Mouse (Mus musculus) hindbrain, embryonic 10.5 days (tissue): ENCODE results near the gene Csnk1e. TPM values are rescaled to one million over a fixed set of nuclear protein-coding genes. Genes with fewer than 3 reads are reported as not detected.

ENCODE experiments used
- DNase-seq: peaks from one replicate; pipeline ENCODE4 v3.0.0-alpha.2; 2017; ENCODE audit warnings: low spot score
- H3K27ac ChIP-seq: fragments of 300-500 bp; sonication (generic); 2 replicates; pipeline ENCODE4 v1.5.1; 2016; ENCODE audit warnings: mild to moderate bottlenecking, moderate library complexity
- H3K27me3 ChIP-seq: fragments of 300-500 bp; sonication (generic); 2 replicates; pipeline ENCODE4 v1.6.1; 2016; ENCODE audit warnings: mild to moderate bottlenecking; ENCODE audit not compliant: poor library complexity, insufficient read depth, severe bottlenecking
- H3K36me3 ChIP-seq: fragments of 300-500 bp; sonication (generic); 2 replicates; pipeline ENCODE4 v1.6.1; 2016; ENCODE audit warnings: mild to moderate bottlenecking, moderate library complexity
- H3K4me1 ChIP-seq: fragments of 300-500 bp; sonication (generic); replicated peaks from 2 replicates; pipeline ENCODE4 v1.6.1; 2016; ENCODE audit warnings: mild to moderate bottlenecking
- H3K4me3 ChIP-seq: fragments of 300-500 bp; sonication (generic); 2 replicates; pipeline ENCODE4 v1.5.1; 2016; ENCODE audit warnings: mild to moderate bottlenecking, moderate library complexity
- H3K9me3 ChIP-seq: fragments of 300-500 bp; sonication (generic); 2 replicates; pipeline ENCODE4 v1.6.1; 2016; ENCODE audit warnings: mild to moderate bottlenecking, moderate library complexity
- WGBS: fragments of 180-500 bp; shearing (Covaris S2); methylation state at CpG from one replicate; pipeline ENCODE4 v1.1.7; 2016; 5-methylcytosine and 5-hydroxymethylcytosine counted together
- polyA plus RNA-seq: library from polyadenylated mRNA; unstranded; fragments of >200 nt; fragmentation: Nextera tagmentation; extraction: Ambion mirVana; gene quantifications from 2 replicates; pipeline ENCODE4 v1.2.1, GENCODE M21; 2016

Csnk1e gene
- 148 and 190 TPM in 2 replicates for polyA plus RNA-seq

- H3K9me3 ChIP-seq: no peaks in the 10 kb centered on the region; the same call in 1 of the 2 replicates
- H3K4me3 ChIP-seq: peak within 1 kb of the TSS; percentile 53
- H3K27me3 ChIP-seq: peaks cover 28% of the 10 kb centered on the region
- no peaks in the 10 kb centered on the region for H3K36me3 ChIP-seq
- H3K27ac ChIP-seq: peak within 1 kb of the TSS; percentile 75
- peaks cover 20% of the 10 kb centered on the region for H3K4me1 ChIP-seq
- WGBS: 1% methylated on average over 24 of the region's 24 CpGs
- peak; percentile 69 for DNase-seq
These were observed at the start of gene Csnk1e for GRCm38 (mm10) chr15:79455106-79455810. Csnk1e (minus strand) TSS chr15:79455566.

GRCm38 (mm10) chr15:79504707-79505452, 49.5 kb upstream of the Csnk1e start, which contains the start of gene Kcnj4:
Kcnj4 (minus strand) TSS chr15:79505241.
- peaks cover 38% of the 10 kb centered on the region for H3K4me1 ChIP-seq
- H3K27me3 ChIP-seq: peaks cover 100% of the 10 kb centered on the region
- WGBS: under 1% methylated on average over 60 of the region's 60 CpGs
- H3K4me3 ChIP-seq: peak within 1 kb of the TSS; percentile 72
- peak within 1 kb of the TSS; percentile 76 for H3K27ac ChIP-seq
- no peaks in the 10 kb centered on the region for H3K9me3 ChIP-seq
- no peaks in the 10 kb centered on the region for H3K36me3 ChIP-seq
- DNase-seq: peak; percentile 48

GRCm38 (mm10) chr15:79503438-79503837, 48.1 kb upstream of the Csnk1e start:
- no peak overlapping the region for H3K27ac ChIP-seq
- H3K4me1 ChIP-seq: peaks cover 43% of the 10 kb centered on the region
- peaks cover 100% of the 10 kb centered on the region for H3K27me3 ChIP-seq
- DNase-seq: no peak
- H3K36me3 ChIP-seq: no peaks in the 10 kb centered on the region
- 75% methylated on average over 5 of the region's 5 CpGs for WGBS
- no peak overlapping the region for H3K4me3 ChIP-seq
- no peaks in the 10 kb centered on the region for H3K9me3 ChIP-seq

- DNase-seq: no peak
- H3K27me3 ChIP-seq: peaks cover 100% of the 10 kb centered on the region
- no peak overlapping the region for H3K4me3 ChIP-seq
- peaks cover 43% of the 10 kb centered on the region for H3K4me1 ChIP-seq
- no peaks in the 10 kb centered on the region for H3K9me3 ChIP-seq
- WGBS: 19% methylated on average over 18 of the region's 18 CpGs
- no peak overlapping the region for H3K27ac ChIP-seq
- no peaks in the 10 kb centered on the region for H3K36me3 ChIP-seq
These were observed 47.5 kb upstream of the Csnk1e start for GRCm38 (mm10) chr15:79502891-79503341.

- H3K27ac ChIP-seq: no peak overlapping the region
- H3K9me3 ChIP-seq: no peaks in the 10 kb centered on the region
- H3K4me3 ChIP-seq: no peak overlapping the region
- H3K36me3 ChIP-seq: no peaks in the 10 kb centered on the region
- peaks cover 76% of the 10 kb centered on the region for H3K27me3 ChIP-seq
- 79% methylated on average over 17 of the region's 17 CpGs for WGBS
- no peak for DNase-seq
- peaks cover 24% of the 10 kb centered on the region for H3K4me1 ChIP-seq
These were observed 44.7 kb upstream of the Csnk1e start for GRCm38 (mm10) chr15:79500110-79500509.

GRCm38 (mm10) chr15:79493527-79493926, 38.2 kb upstream of the Csnk1e start:
- Histone ChIP-seq H3K36me3 (no peaks in the 10 kb centered on the region), H3K4me1 (peaks cover 9% of the 10 kb centered on the region), H3K9me3 (no peaks in the 10 kb centered on the region), H3K27me3 (peaks cover 53% of the 10 kb centered on the region), H3K27ac (no peak overlapping the region), H3K4me3 (no peak overlapping the region)
- no peak for DNase-seq
- WGBS: 58% methylated on average over 18 of the region's 18 CpGs

- WGBS: 78% methylated on average over 11 of the region's 11 CpGs
- H3K4me3 ChIP-seq: no peak overlapping the region
- peaks cover 9% of the 10 kb centered on the region for H3K4me1 ChIP-seq
- peaks cover 42% of the 10 kb centered on the region for H3K27me3 ChIP-seq
- no peaks in the 10 kb centered on the region for H3K9me3 ChIP-seq
- DNase-seq: no peak
- no peaks in the 10 kb centered on the region for H3K36me3 ChIP-seq
- 0 out of 2 replicates have a peak overlapping the region, but pooled peaks have one; percentile 17 for H3K27ac ChIP-seq
These were observed 34.1 kb upstream of the Csnk1e start for GRCm38 (mm10) chr15:79489463-79489862.

GRCm38 (mm10) chr15:79481181-79481688, 25.9 kb upstream of the Csnk1e start:
- Histone ChIP-seq H3K36me3 (no peaks in the 10 kb centered on the region), H3K9me3 (no peaks in the 10 kb centered on the region), H3K27me3 (peaks cover 46% of the 10 kb centered on the region), H3K27ac (no peak overlapping the region), H3K4me1 (peaks cover 12% of the 10 kb centered on the region; the same call in 1 of the 2 replicates), H3K4me3 (no peak overlapping the region)
- DNase-seq: no peak
- 12% methylated on average over 15 of the region's 15 CpGs for WGBS

GRCm38 (mm10) chr15:79477227-79477626, 21.9 kb upstream of the Csnk1e start:
- Histone ChIP-seq H3K27ac (no peak overlapping the region), H3K36me3 (no peaks in the 10 kb centered on the region), H3K27me3 (peaks cover 41% of the 10 kb centered on the region), H3K9me3 (0 out of 2 replicates have a peak, but pooled peaks cover 3% of the 10 kb centered on the region), H3K4me3 (no peak overlapping the region), H3K4me1 (peaks cover 12% of the 10 kb centered on the region; the same call in 1 of the 2 replicates)
- WGBS: 66% methylated on average over 6 of the region's 6 CpGs
- DNase-seq: no peak

- 61% methylated on average over 12 of the region's 12 CpGs for WGBS
- Histone ChIP-seq H3K4me1 (peaks cover 15% of the 10 kb centered on the region; the same call in 1 of the 2 replicates), H3K4me3 (no peak overlapping the region), H3K27ac (no peak overlapping the region), H3K27me3 (peaks cover 8% of the 10 kb centered on the region), H3K36me3 (no peaks in the 10 kb centered on the region), H3K9me3 (0 out of 2 replicates have a peak, but pooled peaks cover 3% of the 10 kb centered on the region)
- no peak for DNase-seq
These were observed 18.4 kb upstream of the Csnk1e start for GRCm38 (mm10) chr15:79473638-79474355.

GRCm38 (mm10) chr15:79473042-79473441, 17.7 kb upstream of the Csnk1e start:
- no peak overlapping the region for H3K27ac ChIP-seq
- no peak for DNase-seq
- H3K4me1 ChIP-seq: peaks cover 15% of the 10 kb centered on the region; the same call in 1 of the 2 replicates
- H3K9me3 ChIP-seq: 0 out of 2 replicates have a peak, but pooled peaks cover 3% of the 10 kb centered on the region
- H3K27me3 ChIP-seq: 0 out of 2 replicates have a peak, but pooled peaks cover 5% of the 10 kb centered on the region
- H3K36me3 ChIP-seq: no peaks in the 10 kb centered on the region
- no peak overlapping the region for H3K4me3 ChIP-seq
- WGBS: 77% methylated on average over 5 of the region's 5 CpGs

- no peak for DNase-seq
These were observed 15.7 kb upstream of the Csnk1e start for GRCm38 (mm10) chr15:79471095-79471494.

More at GRCm38 (mm10) chr15:79471095-79471494, 15.7 kb upstream of the Csnk1e start:
- Histone ChIP-seq H3K36me3 (no peaks in the 10 kb centered on the region), H3K27me3 (peaks cover 10% of the 10 kb centered on the region), H3K9me3 (0 out of 2 replicates have a peak, but pooled peaks cover 3% of the 10 kb centered on the region), H3K4me1 (peaks cover 19% of the 10 kb centered on the region), H3K4me3 (peak overlapping the region; percentile 36; the same call in 1 of the 2 replicates), H3K27ac (no peak overlapping the region)
- WGBS: 50% methylated on average over 10 of the region's 10 CpGs
